Mouse (Mus musculus): ENCODE measurements around the gene Nedd4. TPM values are rescaled to one million over a fixed set of nuclear protein-coding genes. Genes with fewer than 3 reads are reported as not detected.
A peak's percentile ranks its signal among the peaks of the same experiment; 100 is the strongest.
"Not testable (repeated sequence)": the region's sequence is repeated elsewhere in the genome, so short reads cannot be mapped to it uniquely, and the experiment has no call there.

Gene Nedd4
- polyA plus RNA-seq, 1 experiment from 2014 or later = 563 TPM

- Histone ChIP-seq H3K27me3 (no peaks in the 10 kb centered on the region), H3K4me1 (replicated peaks) (peaks cover 29% of the 10 kb centered on the region), H3K4me3 (replicated peaks) (peak overlapping the region; percentile 37), H3K9me3 (no peaks in the 10 kb centered on the region), H3K9ac (replicated peaks) (peak overlapping the region; percentile 69), H3K27ac (peak overlapping the region; percentile 98), H3K36me3 (no peaks in the 10 kb centered on the region), H3K4me2 (replicated peaks) (peak overlapping the region; percentile 61)
- WGBS = 32% methylated on average over 9 of the region's 9 CpGs
- ATAC-seq = peak; percentile 88
Observed at GRCm38 (mm10) chr9:72638951-72639842, 22.9 kb upstream of the Nedd4 start.

- Histone ChIP-seq H3K27me3 (no peaks in the 10 kb centered on the region), H3K9ac (replicated peaks) (peak overlapping the region; percentile 69), H3K27ac (peak overlapping the region; percentile 98), H3K9me3 (no peaks in the 10 kb centered on the region), H3K4me2 (replicated peaks) (peak overlapping the region; percentile 61), H3K36me3 (no peaks in the 10 kb centered on the region), H3K4me1 (replicated peaks) (peaks cover 34% of the 10 kb centered on the region), H3K4me3 (replicated peaks) (peak overlapping the region; percentile 37)
- peak; percentile 97 for ATAC-seq
- WGBS = under 1% methylated on average over 27 of the region's 27 CpGs
Observed at GRCm38 (mm10) chr9:72639843-72640621, 22.1 kb upstream of the Nedd4 start.

- H3K9ac ChIP-seq (replicated peaks) = peak overlapping the region; percentile 69; the same call in 1 of the 2 replicates
- no peaks in the 10 kb centered on the region for H3K9me3 ChIP-seq
- WGBS = 9% methylated on average over 7 of the region's 7 CpGs
- H3K36me3 ChIP-seq = no peaks in the 10 kb centered on the region
- H3K4me3 ChIP-seq (replicated peaks) = no peak overlapping the region
- no peak for ATAC-seq
- no peaks in the 10 kb centered on the region for H3K27me3 ChIP-seq
- peak overlapping the region; percentile 61 for H3K4me2 ChIP-seq (replicated peaks)
- H3K27ac ChIP-seq = peak overlapping the region; percentile 98
- peaks cover 34% of the 10 kb centered on the region for H3K4me1 ChIP-seq (replicated peaks)
Observed at GRCm38 (mm10) chr9:72640642-72641041, 21.5 kb upstream of the Nedd4 start.

GRCm38 (mm10) chr9:72641093-72641680 lies 21.0 kb upstream of the Nedd4 start:
- no peaks in the 10 kb centered on the region for H3K27me3 ChIP-seq
- peaks cover 34% of the 10 kb centered on the region for H3K4me1 ChIP-seq (replicated peaks)
- WGBS = 52% methylated on average over 6 of the region's 6 CpGs
- no peak overlapping the region for H3K4me2 ChIP-seq (replicated peaks)
- H3K27ac ChIP-seq = peak overlapping the region; percentile 98
- no peak overlapping the region for H3K4me3 ChIP-seq (replicated peaks)
- ATAC-seq = no peak
- H3K9ac ChIP-seq (replicated peaks) = peak overlapping the region; percentile 69; the same call in 1 of the 2 replicates
- H3K9me3 ChIP-seq = no peaks in the 10 kb centered on the region
- H3K36me3 ChIP-seq = no peaks in the 10 kb centered on the region

- not testable (repeated sequence) for H3K27ac ChIP-seq; H3K9ac ChIP-seq (replicated peaks); H3K4me3 ChIP-seq (replicated peaks); H3K4me2 ChIP-seq (replicated peaks); H3K36me3 ChIP-seq; ATAC-seq; H3K9me3 ChIP-seq; H3K27me3 ChIP-seq
- WGBS = 93% methylated on average over 4 of the region's 4 CpGs
- peaks cover 34% of the 10 kb centered on the region for H3K4me1 ChIP-seq (replicated peaks)
Observed at GRCm38 (mm10) chr9:72642756-72643447, 19.2 kb upstream of the Nedd4 start.

GRCm38 (mm10) chr9:72643651-72644417 lies 18.3 kb upstream of the Nedd4 start:
- no peak for ATAC-seq
- no peaks in the 10 kb centered on the region for H3K36me3 ChIP-seq
- H3K9ac ChIP-seq (replicated peaks) = no peak overlapping the region
- no peak overlapping the region for H3K4me2 ChIP-seq (replicated peaks)
- WGBS = 89% methylated on average over 6 of the region's 6 CpGs
- H3K9me3 ChIP-seq = no peaks in the 10 kb centered on the region
- H3K27me3 ChIP-seq = no peaks in the 10 kb centered on the region
- peaks cover 33% of the 10 kb centered on the region for H3K4me1 ChIP-seq (replicated peaks)
- H3K4me3 ChIP-seq (replicated peaks) = no peak overlapping the region
- H3K27ac ChIP-seq = peak overlapping the region; percentile 58

GRCm38 (mm10) chr9:72644418-72645110 lies 17.6 kb upstream of the Nedd4 start:
- no peak overlapping the region for H3K4me2 ChIP-seq (replicated peaks)
- peak overlapping the region; percentile 58 for H3K27ac ChIP-seq
- ATAC-seq = no peak
- H3K36me3 ChIP-seq = no peaks in the 10 kb centered on the region
- peaks cover 26% of the 10 kb centered on the region for H3K4me1 ChIP-seq (replicated peaks)
- H3K9me3 ChIP-seq = no peaks in the 10 kb centered on the region
- WGBS = 42% methylated on average over 6 of the region's 6 CpGs
- H3K27me3 ChIP-seq = no peaks in the 10 kb centered on the region
- H3K9ac ChIP-seq (replicated peaks) = no peak overlapping the region
- no peak overlapping the region for H3K4me3 ChIP-seq (replicated peaks)

GRCm38 (mm10) chr9:72649781-72650180 lies 12.4 kb upstream of the Nedd4 start:
- Histone ChIP-seq H3K4me3 (replicated peaks) (no peak overlapping the region), H3K4me1 (replicated peaks) (peaks cover 14% of the 10 kb centered on the region), H3K27me3 (no peaks in the 10 kb centered on the region), H3K9ac (replicated peaks) (no peak overlapping the region), H3K4me2 (replicated peaks) (no peak overlapping the region), H3K36me3 (no peaks in the 10 kb centered on the region), H3K9me3 (no peaks in the 10 kb centered on the region), H3K27ac (no peak overlapping the region)
- ATAC-seq = no peak
- WGBS = 78% methylated on average over 2 of the region's 2 CpGs

GRCm38 (mm10) chr9:72652961-72653360 lies 9.2 kb upstream of the Nedd4 start:
- Histone ChIP-seq H3K27ac (peak overlapping the region; percentile 26), H3K27me3 (no peaks in the 10 kb centered on the region), H3K4me3 (replicated peaks) (no peak overlapping the region), H3K36me3 (no peaks in the 10 kb centered on the region), H3K4me1 (replicated peaks) (peaks cover 20% of the 10 kb centered on the region), H3K9me3 (no peaks in the 10 kb centered on the region), H3K4me2 (replicated peaks) (no peak overlapping the region), H3K9ac (replicated peaks) (no peak overlapping the region; the same call in 1 of the 2 replicates)
- WGBS = 17% methylated on average over 8 of the region's 8 CpGs
- ATAC-seq = peak; percentile 63

GRCm38 (mm10) chr9:72653533-72653932 lies 8.6 kb upstream of the Nedd4 start:
- no peak overlapping the region for H3K4me3 ChIP-seq (replicated peaks)
- no peak overlapping the region for H3K9ac ChIP-seq (replicated peaks)
- peaks cover 20% of the 10 kb centered on the region for H3K4me1 ChIP-seq (replicated peaks)
- no peaks in the 10 kb centered on the region for H3K9me3 ChIP-seq
- peak overlapping the region; percentile 26; the same call in 1 of the 2 replicates for H3K27ac ChIP-seq
- H3K27me3 ChIP-seq = no peaks in the 10 kb centered on the region
- no peak overlapping the region for H3K4me2 ChIP-seq (replicated peaks)
- ATAC-seq = no peak
- WGBS = 62% methylated on average over 4 of the region's 4 CpGs
- H3K36me3 ChIP-seq = no peaks in the 10 kb centered on the region
